Mouse (Mus musculus): ENCODE results near the gene Rtf1. TPM values are rescaled to one million over a fixed set of nuclear protein-coding genes. Genes with fewer than 3 reads are reported as not detected.
"Not testable (repeated sequence)": the region's sequence is repeated elsewhere in the genome, so short reads cannot be mapped to it uniquely, and the experiment has no call there.

Gene Rtf1
- 22.2 and 30.7 TPM in 2 replicates for polyA plus RNA-seq (2012; ENCODE audit: insufficient read depth, insufficient read length, missing spikeins)

- Histone ChIP-seq H3K4me3 (ENCODE audit: insufficient read depth, low read length) (peak within 1 kb of the TSS; percentile 95), H3K27ac (ENCODE audit: insufficient read depth, low read depth, low read length) (peak within 1 kb of the TSS; percentile 76), H3K4me1 (ENCODE audit: control insufficient read depth, insufficient read depth, low read length) (peaks cover 4% of the 10 kb centered on the region; the same call in 1 of the 2 replicates)
- 0 out of 2 replicates have a peak, but pooled peaks have one; percentile 12 for TF ChIP-seq CTCF (IDR thresholded peaks at IDR 0.05; ENCODE audit: low read depth, low read length)
- peak; percentile 80 for TF ChIP-seq POLR2A (IDR thresholded peaks at IDR 0.05; ENCODE audit: borderline replicate concordance, low read depth, low read length)
Observed at GRCm38 (mm10) chr2:119674525-119675214, at the start of gene Rtf1. Rtf1 (plus strand) TSS chr2:119675068.

- Histone ChIP-seq H3K27ac (ENCODE audit: insufficient read depth, low read depth, low read length) (no peak overlapping the region), H3K4me3 (ENCODE audit: insufficient read depth, low read length) (no peak overlapping the region), H3K4me1 (ENCODE audit: control insufficient read depth, insufficient read depth, low read length) (peaks cover 2% of the 10 kb centered on the region; the same call in 1 of the 2 replicates)
- TF ChIP-seq CTCF (IDR thresholded peaks at IDR 0.05; ENCODE audit: low read depth, low read length) (no peak), POLR2A (IDR thresholded peaks at IDR 0.05; ENCODE audit: borderline replicate concordance, low read depth, low read length) (no peak)
Observed at GRCm38 (mm10) chr2:119636781-119637180, 38.1 kb upstream of the Rtf1 start.

GRCm38 (mm10) chr2:119641214-119641912, 33.5 kb upstream of the Rtf1 start:
- Histone ChIP-seq H3K4me3 (ENCODE audit: insufficient read depth, low read length) (no peak overlapping the region), H3K27ac (ENCODE audit: insufficient read depth, low read depth, low read length) (no peak overlapping the region), H3K4me1 (ENCODE audit: control insufficient read depth, insufficient read depth, low read length) (no peaks in the 10 kb centered on the region)
- TF ChIP-seq POLR2A (IDR thresholded peaks at IDR 0.05; ENCODE audit: borderline replicate concordance, low read depth, low read length) (no peak), CTCF (IDR thresholded peaks at IDR 0.05; ENCODE audit: low read depth, low read length) (no peak)

- H3K4me1 ChIP-seq (ENCODE audit: control insufficient read depth, insufficient read depth, low read length): no peaks in the 10 kb centered on the region
- no peak overlapping the region for H3K4me3 ChIP-seq (ENCODE audit: insufficient read depth, low read length)
- TF ChIP-seq POLR2A (IDR thresholded peaks at IDR 0.05; ENCODE audit: borderline replicate concordance, low read depth, low read length) (no peak), CTCF (IDR thresholded peaks at IDR 0.05; ENCODE audit: low read depth, low read length) (no peak)
- H3K27ac ChIP-seq (ENCODE audit: insufficient read depth, low read depth, low read length): no peak overlapping the region
Observed at GRCm38 (mm10) chr2:119644254-119644653, 30.6 kb upstream of the Rtf1 start.

GRCm38 (mm10) chr2:119662220-119663182, 12.4 kb upstream of the Rtf1 start, which contains the start of gene Ndufaf1:
Ndufaf1 (minus strand) TSS chr2:119662827.
- H3K4me3 ChIP-seq (ENCODE audit: insufficient read depth, low read length): peak within 1 kb of the TSS; percentile 92
- H3K4me1 ChIP-seq (ENCODE audit: control insufficient read depth, insufficient read depth, low read length): peaks cover 2% of the 10 kb centered on the region
- H3K27ac ChIP-seq (ENCODE audit: insufficient read depth, low read depth, low read length): no peak within 1 kb of the TSS
- no peak for TF ChIP-seq POLR2A (IDR thresholded peaks at IDR 0.05; ENCODE audit: borderline replicate concordance, low read depth, low read length)
- no peak for TF ChIP-seq CTCF (IDR thresholded peaks at IDR 0.05; ENCODE audit: low read depth, low read length)

- not testable (repeated sequence) for H3K4me3 ChIP-seq (ENCODE audit: insufficient read depth, low read length); H3K27ac ChIP-seq (ENCODE audit: insufficient read depth, low read depth, low read length); H3K4me1 ChIP-seq (ENCODE audit: control insufficient read depth, insufficient read depth, low read length)
Observed at GRCm38 (mm10) chr2:119665744-119666143, 9.1 kb upstream of the Rtf1 start.

GRCm38 (mm10) chr2:119669010-119669409, 5.9 kb upstream of the Rtf1 start:
- Histone ChIP-seq H3K4me3 (ENCODE audit: insufficient read depth, low read length) (no peak overlapping the region), H3K27ac (ENCODE audit: insufficient read depth, low read depth, low read length) (no peak overlapping the region), H3K4me1 (ENCODE audit: control insufficient read depth, insufficient read depth, low read length) (no peaks in the 10 kb centered on the region)
- no peak for TF ChIP-seq POLR2A (IDR thresholded peaks at IDR 0.05; ENCODE audit: borderline replicate concordance, low read depth, low read length)
- 0 out of 2 replicates have a peak, but pooled peaks have one; percentile 22 for TF ChIP-seq CTCF (IDR thresholded peaks at IDR 0.05; ENCODE audit: low read depth, low read length)

- Histone ChIP-seq H3K4me1 (ENCODE audit: control insufficient read depth, insufficient read depth, low read length) (peaks cover 4% of the 10 kb centered on the region; the same call in 1 of the 2 replicates), H3K27ac (ENCODE audit: insufficient read depth, low read depth, low read length) (peak overlapping the region; percentile 21), H3K4me3 (ENCODE audit: insufficient read depth, low read length) (peak overlapping the region; percentile 95)
- no peak for TF ChIP-seq CTCF (IDR thresholded peaks at IDR 0.05; ENCODE audit: low read depth, low read length)
- no peak for TF ChIP-seq POLR2A (IDR thresholded peaks at IDR 0.05; ENCODE audit: borderline replicate concordance, low read depth, low read length)
Observed at GRCm38 (mm10) chr2:119675215-119675784, 432 bp downstream of the Rtf1 start.

GRCm38 (mm10) chr2:119675831-119676230, 963 bp downstream of the Rtf1 start:
- no peak overlapping the region for H3K27ac ChIP-seq (ENCODE audit: insufficient read depth, low read depth, low read length)
- peak overlapping the region; percentile 95 for H3K4me3 ChIP-seq (ENCODE audit: insufficient read depth, low read length)
- TF ChIP-seq CTCF (IDR thresholded peaks at IDR 0.05; ENCODE audit: low read depth, low read length) (no peak), POLR2A (IDR thresholded peaks at IDR 0.05; ENCODE audit: borderline replicate concordance, low read depth, low read length) (no peak)
- peaks cover 4% of the 10 kb centered on the region; the same call in 1 of the 2 replicates for H3K4me1 ChIP-seq (ENCODE audit: control insufficient read depth, insufficient read depth, low read length)

Measured in bone marrow macrophage, adult 2 months (primary cell).